Mouse (Mus musculus): Measurements from ENCODE around the gene Lrrc32. TPM values are rescaled to one million over a fixed set of nuclear protein-coding genes. Genes with fewer than 3 reads are reported as not detected.

Lrrc32 gene
- polyA plus RNA-seq, 1 experiment = 7.2 TPM

DNA sequence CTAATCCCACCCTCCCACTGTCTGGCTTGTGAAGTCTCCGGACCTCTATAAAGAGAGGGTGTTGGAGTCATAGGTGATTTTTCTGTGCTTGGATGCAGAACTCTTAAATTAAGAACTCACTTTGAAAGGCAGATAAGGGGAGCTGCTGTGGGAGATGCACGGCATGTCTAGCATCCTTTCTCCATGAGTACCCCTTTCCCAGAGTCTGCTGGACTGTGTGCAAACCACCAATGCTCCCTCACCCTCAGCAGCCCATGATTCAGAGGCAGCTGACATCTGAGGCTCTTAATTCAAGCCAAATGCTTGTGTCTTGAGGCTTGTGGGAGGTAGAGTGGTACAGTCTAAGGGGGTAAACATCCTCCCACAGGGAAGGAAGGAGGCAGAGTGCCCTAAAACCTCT is 51.8 kb downstream of the Lrrc32 start:
- H3K4me1 ChIP-seq (replicated peaks; ENCODE audit: control insufficient read depth, insufficient read depth, low read length) = peaks cover 10% of the 10 kb centered on the region
- H3K27ac ChIP-seq (ENCODE audit: control insufficient read depth, insufficient read depth, low read length) = no peak overlapping the region
- WGBS = 92% methylated on average over 2 of the region's 2 CpGs
- no peaks in the 10 kb centered on the region for H3K36me3 ChIP-seq (ENCODE audit: control insufficient read depth, insufficient read depth, low read length)
- no peak for DNase-seq
- no peaks in the 10 kb centered on the region for H3K27me3 ChIP-seq (ENCODE audit: control insufficient read depth, insufficient read depth, low read length)
- H3K4me3 ChIP-seq (ENCODE audit: control insufficient read depth, insufficient read depth, low read length) = no peak overlapping the region
- TF ChIP-seq POLR2A (IDR thresholded peaks at IDR 0.05; ENCODE audit: control insufficient read depth, extremely low read depth, insufficient read depth, low read length, poor library complexity) (no peak), CTCF (IDR thresholded peaks at IDR 0.05; ENCODE audit: borderline replicate concordance, control insufficient read depth, extremely low read depth, insufficient read depth, low read length, poor library complexity) (no peak)

DNA sequence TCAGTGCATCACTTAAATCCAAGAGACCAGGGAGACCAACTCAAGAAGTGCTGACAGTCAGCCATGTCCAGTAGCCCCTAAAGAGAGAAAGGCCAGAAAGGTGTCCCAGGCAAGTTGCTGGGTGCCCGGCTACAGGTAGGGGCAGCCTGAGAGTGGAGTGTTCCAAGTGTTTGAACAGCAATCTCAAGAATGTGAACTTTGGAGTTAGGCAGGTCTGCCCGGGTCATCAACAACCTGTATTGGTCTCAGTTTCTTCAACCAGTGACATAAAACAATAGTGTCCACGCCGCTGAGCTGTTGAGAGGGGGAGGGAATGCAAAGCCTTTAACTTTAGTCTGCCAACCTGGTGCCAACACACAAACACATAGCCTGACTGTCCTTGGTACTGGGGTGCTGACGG is 52.5 kb downstream of the Lrrc32 start:
- 98% methylated on average over 5 of the region's 5 CpGs for WGBS
- H3K27ac ChIP-seq (ENCODE audit: control insufficient read depth, insufficient read depth, low read length) = no peak overlapping the region
- no peak overlapping the region for H3K4me3 ChIP-seq (ENCODE audit: control insufficient read depth, insufficient read depth, low read length)
- H3K36me3 ChIP-seq (ENCODE audit: control insufficient read depth, insufficient read depth, low read length) = no peaks in the 10 kb centered on the region
- TF ChIP-seq POLR2A (IDR thresholded peaks at IDR 0.05; ENCODE audit: control insufficient read depth, extremely low read depth, insufficient read depth, low read length, poor library complexity) (no peak), CTCF (IDR thresholded peaks at IDR 0.05; ENCODE audit: borderline replicate concordance, control insufficient read depth, extremely low read depth, insufficient read depth, low read length, poor library complexity) (no peak)
- H3K27me3 ChIP-seq (ENCODE audit: control insufficient read depth, insufficient read depth, low read length) = no peaks in the 10 kb centered on the region
- peaks cover 10% of the 10 kb centered on the region for H3K4me1 ChIP-seq (replicated peaks; ENCODE audit: control insufficient read depth, insufficient read depth, low read length)
- DNase-seq = no peak

DNA sequence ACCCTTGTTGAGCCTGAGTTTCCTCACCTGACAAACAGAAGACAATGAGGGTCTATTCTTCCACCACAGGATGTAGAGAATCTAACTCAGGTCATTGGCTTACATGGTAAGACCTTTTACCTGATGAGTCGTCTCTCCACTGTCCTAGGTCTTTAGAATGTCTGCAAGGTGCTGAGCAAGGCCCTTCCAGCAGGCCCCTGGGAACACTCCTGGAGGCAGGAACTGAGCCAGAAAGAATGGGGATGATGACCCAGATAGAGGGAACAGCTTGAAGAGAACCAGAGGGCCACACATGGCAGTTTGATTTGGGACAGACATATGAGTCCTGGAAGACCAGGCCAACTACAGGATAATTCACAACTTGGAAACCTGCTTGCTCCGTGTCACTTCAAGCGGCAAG is 53.2 kb downstream of the Lrrc32 start:
- WGBS = 99% methylated on average over 3 of the region's 3 CpGs
- Histone ChIP-seq H3K27ac (ENCODE audit: control insufficient read depth, insufficient read depth, low read length) (no peak overlapping the region), H3K4me1 (replicated peaks; ENCODE audit: control insufficient read depth, insufficient read depth, low read length) (peaks cover 10% of the 10 kb centered on the region), H3K36me3 (ENCODE audit: control insufficient read depth, insufficient read depth, low read length) (no peaks in the 10 kb centered on the region), H3K27me3 (ENCODE audit: control insufficient read depth, insufficient read depth, low read length) (no peaks in the 10 kb centered on the region), H3K4me3 (ENCODE audit: control insufficient read depth, insufficient read depth, low read length) (no peak overlapping the region)
- no peak for DNase-seq
- TF ChIP-seq POLR2A (IDR thresholded peaks at IDR 0.05; ENCODE audit: control insufficient read depth, extremely low read depth, insufficient read depth, low read length, poor library complexity) (no peak), CTCF (IDR thresholded peaks at IDR 0.05; ENCODE audit: borderline replicate concordance, control insufficient read depth, extremely low read depth, insufficient read depth, low read length, poor library complexity) (no peak)

DNA sequence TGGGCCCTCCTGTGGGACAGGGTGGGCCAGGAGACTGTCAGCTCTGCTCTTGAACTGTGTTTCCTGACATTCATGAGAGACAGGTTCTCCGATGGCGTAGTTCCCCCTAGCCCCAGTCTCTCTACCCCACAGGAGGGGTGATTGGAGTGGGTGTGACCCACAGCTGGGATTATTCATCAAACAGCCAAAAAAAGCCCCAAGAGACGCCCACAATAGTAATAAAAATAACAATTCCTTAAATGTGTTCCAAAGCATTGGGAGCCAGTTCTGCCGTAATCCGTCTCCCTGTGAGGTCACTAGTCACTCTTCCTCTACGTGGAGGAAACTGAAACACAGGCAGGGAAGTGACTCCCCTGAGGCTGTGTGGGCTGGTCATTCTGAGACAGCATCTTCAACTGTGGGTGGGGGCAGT is 53.7 kb downstream of the Lrrc32 start:
- Histone ChIP-seq H3K27me3 (ENCODE audit: control insufficient read depth, insufficient read depth, low read length) (no peaks in the 10 kb centered on the region), H3K36me3 (ENCODE audit: control insufficient read depth, insufficient read depth, low read length) (no peaks in the 10 kb centered on the region), H3K27ac (ENCODE audit: control insufficient read depth, insufficient read depth, low read length) (no peak overlapping the region), H3K4me3 (ENCODE audit: control insufficient read depth, insufficient read depth, low read length) (no peak overlapping the region), H3K4me1 (replicated peaks; ENCODE audit: control insufficient read depth, insufficient read depth, low read length) (peaks cover 10% of the 10 kb centered on the region)
- TF ChIP-seq POLR2A (IDR thresholded peaks at IDR 0.05; ENCODE audit: control insufficient read depth, extremely low read depth, insufficient read depth, low read length, poor library complexity) (no peak), CTCF (IDR thresholded peaks at IDR 0.05; ENCODE audit: borderline replicate concordance, control insufficient read depth, extremely low read depth, insufficient read depth, low read length, poor library complexity) (no peak)
- 93% methylated on average over 6 of the region's 6 CpGs for WGBS
- DNase-seq = no peak

DNA sequence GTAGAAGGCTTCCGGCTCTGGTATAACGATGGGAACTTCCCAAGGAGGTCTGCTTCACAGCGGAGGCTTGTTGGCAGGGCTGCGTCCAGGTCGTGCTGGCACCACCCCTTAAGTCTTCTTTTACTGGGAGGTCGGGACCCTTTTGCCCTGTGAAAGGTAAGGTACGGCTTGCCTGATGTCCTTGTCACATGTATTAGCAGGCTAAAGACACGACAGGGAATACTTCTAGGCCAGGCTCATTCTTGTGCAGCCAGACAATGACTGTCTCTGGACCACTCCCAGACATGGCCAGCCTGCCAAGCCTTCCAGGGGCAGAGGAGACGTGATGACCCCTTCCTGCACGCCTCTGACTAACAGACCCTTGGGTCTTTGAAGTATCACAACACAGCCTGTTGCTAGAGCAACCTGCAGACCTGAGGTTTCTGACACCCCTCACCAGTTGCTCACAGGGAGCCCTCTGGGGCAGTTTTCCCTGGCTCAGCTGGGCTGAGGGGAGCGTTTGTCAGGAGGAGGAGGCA is 54.8 kb downstream of the Lrrc32 start:
- H3K4me3 ChIP-seq (ENCODE audit: control insufficient read depth, insufficient read depth, low read length) = no peak overlapping the region
- no peak overlapping the region for H3K27ac ChIP-seq (ENCODE audit: control insufficient read depth, insufficient read depth, low read length)
- H3K36me3 ChIP-seq (ENCODE audit: control insufficient read depth, insufficient read depth, low read length) = no peaks in the 10 kb centered on the region
- DNase-seq = no peak
- H3K27me3 ChIP-seq (ENCODE audit: control insufficient read depth, insufficient read depth, low read length) = no peaks in the 10 kb centered on the region
- peaks cover 10% of the 10 kb centered on the region for H3K4me1 ChIP-seq (replicated peaks; ENCODE audit: control insufficient read depth, insufficient read depth, low read length)
- TF ChIP-seq CTCF (IDR thresholded peaks at IDR 0.05; ENCODE audit: borderline replicate concordance, control insufficient read depth, extremely low read depth, insufficient read depth, low read length, poor library complexity) (no peak), POLR2A (IDR thresholded peaks at IDR 0.05; ENCODE audit: control insufficient read depth, extremely low read depth, insufficient read depth, low read length, poor library complexity) (no peak)
- WGBS = 84% methylated on average over 11 of the region's 11 CpGs

- H3K27ac ChIP-seq (ENCODE audit: control insufficient read depth, insufficient read depth, low read length) = no peak overlapping the region
- H3K4me3 ChIP-seq (ENCODE audit: control insufficient read depth, insufficient read depth, low read length) = no peak overlapping the region
- no peaks in the 10 kb centered on the region for H3K36me3 ChIP-seq (ENCODE audit: control insufficient read depth, insufficient read depth, low read length)
- H3K27me3 ChIP-seq (ENCODE audit: control insufficient read depth, insufficient read depth, low read length) = no peaks in the 10 kb centered on the region
- no peak for DNase-seq
- TF ChIP-seq CTCF (IDR thresholded peaks at IDR 0.05; ENCODE audit: borderline replicate concordance, control insufficient read depth, extremely low read depth, insufficient read depth, low read length, poor library complexity) = no peak
- no peak for TF ChIP-seq POLR2A (IDR thresholded peaks at IDR 0.05; ENCODE audit: control insufficient read depth, extremely low read depth, insufficient read depth, low read length, poor library complexity)
- H3K4me1 ChIP-seq (replicated peaks; ENCODE audit: control insufficient read depth, insufficient read depth, low read length) = peaks cover 10% of the 10 kb centered on the region
- 36% methylated on average over 3 of the region's 3 CpGs for WGBS
Observed at GRCm38 (mm10) chr7:98544556-98544955, 55.5 kb downstream of the Lrrc32 start.

- H3K27ac ChIP-seq (ENCODE audit: control insufficient read depth, insufficient read depth, low read length) = no peak overlapping the region
- peaks cover 20% of the 10 kb centered on the region for H3K4me1 ChIP-seq (replicated peaks; ENCODE audit: control insufficient read depth, insufficient read depth, low read length)
- DNase-seq = no peak
- TF ChIP-seq CTCF (IDR thresholded peaks at IDR 0.05; ENCODE audit: borderline replicate concordance, control insufficient read depth, extremely low read depth, insufficient read depth, low read length, poor library complexity) (no peak), POLR2A (IDR thresholded peaks at IDR 0.05; ENCODE audit: control insufficient read depth, extremely low read depth, insufficient read depth, low read length, poor library complexity) (no peak)
- no peak overlapping the region for H3K4me3 ChIP-seq (ENCODE audit: control insufficient read depth, insufficient read depth, low read length)
- H3K36me3 ChIP-seq (ENCODE audit: control insufficient read depth, insufficient read depth, low read length) = no peaks in the 10 kb centered on the region
- 80% methylated on average over 3 of the region's 3 CpGs for WGBS
- no peaks in the 10 kb centered on the region for H3K27me3 ChIP-seq (ENCODE audit: control insufficient read depth, insufficient read depth, low read length)
Observed at GRCm38 (mm10) chr7:98548839-98549238, 59.8 kb downstream of the Lrrc32 start.

Data from thymus, adult 2 months (tissue).